Mouse (Mus musculus) liver, embryonic 13.5 days (tissue): Measurements from ENCODE around the gene Gm4952. TPM values are rescaled to one million over a fixed set of nuclear protein-coding genes. Genes with fewer than 3 reads are reported as not detected.

Experiments used
- ATAC-seq: fragments of 200-750 bp; cut with Nextera tagmentation; 2 replicates; pipeline ENCODE4 v1.8.0; 2017; ENCODE audit warnings: low read depth, mild to moderate bottlenecking, moderate number of reproducible peaks, moderate library complexity
- DNase-seq: peaks from one replicate; pipeline ENCODE4 v3.0.0; 2022
- H3K27ac ChIP-seq: fragments of 300-500 bp; sonication (generic); 2 replicates; pipeline ENCODE4 v1.5.1; 2015; ENCODE audit warnings: moderate library complexity, mild to moderate bottlenecking, inconsistent platforms
- H3K27me3 ChIP-seq: fragments of 300-500 bp; sonication (generic); 2 replicates; pipeline ENCODE4 v1.6.1; 2015; ENCODE audit warnings: mild to moderate bottlenecking, inconsistent platforms
- H3K36me3 ChIP-seq: fragments of 300-500 bp; sonication (generic); 2 replicates; pipeline ENCODE4 v1.6.1; 2015; ENCODE audit warnings: mild to moderate bottlenecking, inconsistent platforms
- H3K4me1 ChIP-seq: fragments of 300-500 bp; sonication (generic); replicated peaks from 2 replicates; pipeline ENCODE4 v1.6.1; 2015; ENCODE audit warnings: inconsistent platforms
- H3K4me2 ChIP-seq: fragments of 300-500 bp; sonication (generic); 2 replicates; pipeline ENCODE4 v1.6.1; 2015; ENCODE audit warnings: inconsistent platforms, mild to moderate bottlenecking, moderate library complexity
- H3K4me3 ChIP-seq: fragments of 300-500 bp; sonication (generic); replicated peaks from 2 replicates; pipeline ENCODE4 v1.5.1; 2015; ENCODE audit warnings: mild to moderate bottlenecking, inconsistent platforms
- H3K9ac ChIP-seq: fragments of 300-500 bp; sonication (generic); 2 replicates; pipeline ENCODE4 v1.6.1; 2015; ENCODE audit warnings: mild to moderate bottlenecking, inconsistent platforms
- H3K9me3 ChIP-seq: fragments of 300-500 bp; sonication (generic); replicated peaks from 2 replicates; pipeline ENCODE4 v1.6.1; 2016; ENCODE audit warnings: inconsistent platforms
- WGBS: fragments of 180-500 bp; shearing (Covaris S2); methylation state at CpG from one replicate; pipeline ENCODE4 v1.1.7; 2015; ENCODE audit not compliant: insufficient replicate concordance; 5-methylcytosine and 5-hydroxymethylcytosine counted together
- polyA plus RNA-seq: library from polyadenylated mRNA; unstranded; fragments of >200 nt; fragmentation: Nextera tagmentation; extraction: Ambion mirVana; gene quantifications from 2 replicates; pipeline ENCODE4 v1.2.1, GENCODE M21; 2015

Gene Gm4952
- 1.5 and 1.8 TPM in 2 replicates for polyA plus RNA-seq

GRCm38 (mm10) chr19:12599674-12600073, at the start of gene Gm4952:
Gm4952 (plus strand) TSS chr19:12599974.
- Histone ChIP-seq H3K36me3 (no peaks in the 10 kb centered on the region), H3K4me2 (no peak within 1 kb of the TSS), H3K4me1 (peaks cover 11% of the 10 kb centered on the region), H3K9me3 (no peaks in the 10 kb centered on the region), H3K27ac (no peak within 1 kb of the TSS), H3K27me3 (peaks cover 15% of the 10 kb centered on the region), H3K4me3 (no peak within 1 kb of the TSS), H3K9ac (no peak within 1 kb of the TSS)
- DNase-seq: no peak
- no peak for ATAC-seq
- WGBS: 33% methylated on average over 1 of the region's 1 CpGs

- DNase-seq (no peak), ATAC-seq (no peak)
- H3K4me3 ChIP-seq: no peak overlapping the region
- WGBS: 68% methylated on average over 5 of the region's 5 CpGs
- H3K9me3 ChIP-seq: no peaks in the 10 kb centered on the region
- no peaks in the 10 kb centered on the region for H3K27me3 ChIP-seq
- no peak overlapping the region for H3K27ac ChIP-seq
- H3K4me1 ChIP-seq: no peaks in the 10 kb centered on the region
- H3K9ac ChIP-seq: no peak overlapping the region
- no peaks in the 10 kb centered on the region for H3K36me3 ChIP-seq
- H3K4me2 ChIP-seq: no peak overlapping the region
Measured at GRCm38 (mm10) chr19:12550005-12550942, 49.5 kb upstream of the Gm4952 start.

GRCm38 (mm10) chr19:12556293-12556692, 43.5 kb upstream of the Gm4952 start:
- 57% methylated on average over 2 of the region's 2 CpGs for WGBS
- no peak overlapping the region for H3K4me3 ChIP-seq
- no peak overlapping the region for H3K4me2 ChIP-seq
- no peak for DNase-seq
- H3K36me3 ChIP-seq: no peaks in the 10 kb centered on the region
- H3K4me1 ChIP-seq: no peaks in the 10 kb centered on the region
- no peak overlapping the region for H3K9ac ChIP-seq
- no peak overlapping the region for H3K27ac ChIP-seq
- no peaks in the 10 kb centered on the region for H3K27me3 ChIP-seq
- no peak for ATAC-seq
- no peaks in the 10 kb centered on the region for H3K9me3 ChIP-seq

DNA sequence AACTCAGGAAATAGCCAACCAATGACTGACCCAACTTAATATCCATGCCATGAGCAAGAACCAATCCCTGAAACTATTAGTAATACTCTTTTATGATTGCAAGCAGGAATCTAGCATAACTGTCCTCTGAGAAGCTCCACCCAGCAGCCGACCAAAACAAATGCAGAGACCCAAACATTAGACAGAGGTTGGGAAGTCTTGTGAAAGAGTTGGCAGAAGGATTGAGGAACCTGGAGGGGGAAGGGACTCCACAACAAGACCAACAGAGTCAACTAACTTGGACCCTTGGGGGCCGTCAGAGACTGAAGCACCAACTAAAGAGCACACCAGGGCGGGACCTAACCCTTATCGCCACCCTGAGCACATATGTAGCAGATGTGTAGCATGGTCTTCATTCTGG, 41.6 kb upstream of the Gm4952 start:
- 38% methylated on average over 4 of the region's 4 CpGs for WGBS
- H3K4me3 ChIP-seq: no peak overlapping the region
- no peaks in the 10 kb centered on the region for H3K27me3 ChIP-seq
- no peak overlapping the region for H3K27ac ChIP-seq
- no peaks in the 10 kb centered on the region for H3K36me3 ChIP-seq
- no peak overlapping the region for H3K9ac ChIP-seq
- no peaks in the 10 kb centered on the region for H3K9me3 ChIP-seq
- no peak for ATAC-seq
- no peak for DNase-seq
- H3K4me1 ChIP-seq: no peaks in the 10 kb centered on the region
- no peak overlapping the region for H3K4me2 ChIP-seq

GRCm38 (mm10) chr19:12564197-12564596, 35.6 kb upstream of the Gm4952 start:
- no peak overlapping the region for H3K4me2 ChIP-seq
- ATAC-seq: no peak
- no peaks in the 10 kb centered on the region for H3K36me3 ChIP-seq
- no peak for DNase-seq
- H3K9ac ChIP-seq: no peak overlapping the region
- H3K4me1 ChIP-seq: no peaks in the 10 kb centered on the region
- no peak overlapping the region for H3K4me3 ChIP-seq
- H3K27me3 ChIP-seq: no peaks in the 10 kb centered on the region
- H3K9me3 ChIP-seq: no peaks in the 10 kb centered on the region
- H3K27ac ChIP-seq: no peak overlapping the region

- no peak overlapping the region for H3K27ac ChIP-seq
- H3K9ac ChIP-seq: no peak overlapping the region
- H3K4me3 ChIP-seq: no peak overlapping the region
- no peaks in the 10 kb centered on the region for H3K27me3 ChIP-seq
- 42% methylated on average over 4 of the region's 4 CpGs for WGBS
- no peak overlapping the region for H3K4me2 ChIP-seq
- H3K36me3 ChIP-seq: no peaks in the 10 kb centered on the region
- H3K4me1 ChIP-seq: peaks cover under 1% of the 10 kb centered on the region
- no peaks in the 10 kb centered on the region for H3K9me3 ChIP-seq
- ATAC-seq (no peak), DNase-seq (no peak)
Measured at GRCm38 (mm10) chr19:12567011-12567410, 32.8 kb upstream of the Gm4952 start.

DNA sequence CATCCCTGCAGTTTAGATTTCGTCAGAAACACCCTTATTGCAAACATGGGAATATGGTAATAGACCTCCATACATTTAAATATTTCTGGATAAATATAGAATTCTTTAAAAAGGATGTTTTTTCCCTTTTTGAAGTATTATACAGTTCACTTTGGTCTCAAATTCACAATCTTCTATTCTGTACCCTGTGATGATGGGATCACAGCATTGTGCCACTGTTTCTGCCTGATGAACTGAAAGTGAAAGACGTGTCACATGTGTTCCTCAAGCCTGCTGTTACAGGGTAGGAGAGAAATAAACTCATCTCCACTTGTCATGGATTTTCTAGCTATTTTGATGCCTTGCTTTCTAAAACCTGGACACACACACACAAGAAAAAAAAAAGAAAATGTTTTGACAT, 28.9 kb upstream of the Gm4952 start:
- no peaks in the 10 kb centered on the region for H3K27me3 ChIP-seq
- H3K27ac ChIP-seq: no peak overlapping the region
- H3K4me2 ChIP-seq: no peak overlapping the region
- no peak overlapping the region for H3K9ac ChIP-seq
- no peak for ATAC-seq
- H3K9me3 ChIP-seq: no peaks in the 10 kb centered on the region
- DNase-seq: no peak
- peaks cover 4% of the 10 kb centered on the region; the same call in 1 of the 2 replicates for H3K36me3 ChIP-seq
- H3K4me3 ChIP-seq: no peak overlapping the region
- peaks cover 29% of the 10 kb centered on the region for H3K4me1 ChIP-seq
- WGBS: 56% methylated on average over 2 of the region's 2 CpGs

DNA sequence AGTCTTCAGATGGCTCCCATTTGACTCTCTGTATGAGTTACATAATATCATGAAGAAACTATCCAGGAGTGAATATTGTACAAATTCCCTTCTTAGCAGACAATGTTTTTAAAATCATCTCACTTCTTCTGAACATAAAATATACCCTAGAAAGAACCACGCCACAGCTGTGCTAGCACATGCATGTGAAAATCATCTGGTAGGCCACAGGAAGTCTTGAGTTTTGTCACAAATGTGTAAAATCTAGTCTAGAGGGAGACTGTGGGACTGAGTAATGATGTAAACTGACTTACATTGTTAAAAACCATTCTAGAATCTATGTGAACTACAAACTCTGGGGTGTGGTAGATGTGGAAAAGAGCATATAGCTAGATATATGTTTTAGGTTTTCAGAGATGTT, 28.1 kb upstream of the Gm4952 start:
- Histone ChIP-seq H3K4me1 (peaks cover 34% of the 10 kb centered on the region), H3K4me2 (no peak overlapping the region), H3K36me3 (peaks cover 7% of the 10 kb centered on the region; the same call in 1 of the 2 replicates), H3K9me3 (no peaks in the 10 kb centered on the region), H3K9ac (no peak overlapping the region), H3K4me3 (no peak overlapping the region), H3K27me3 (no peaks in the 10 kb centered on the region), H3K27ac (no peak overlapping the region)
- ATAC-seq (no peak), DNase-seq (no peak)
- 85% methylated on average over 1 of the region's 1 CpGs for WGBS

- DNase-seq (no peak), ATAC-seq (peak; percentile 30)
- Histone ChIP-seq H3K4me1 (peaks cover 34% of the 10 kb centered on the region), H3K9ac (peak overlapping the region; percentile 61; the same call in 1 of the 2 replicates), H3K27me3 (no peaks in the 10 kb centered on the region), H3K9me3 (no peaks in the 10 kb centered on the region), H3K4me2 (peak overlapping the region; percentile 82), H3K4me3 (peak overlapping the region; percentile 72), H3K27ac (peak overlapping the region; percentile 60; the same call in 1 of the 2 replicates), H3K36me3 (peaks cover 17% of the 10 kb centered on the region)
- WGBS: 58% methylated on average over 1 of the region's 1 CpGs
Measured at GRCm38 (mm10) chr19:12572614-12573265, 27.0 kb upstream of the Gm4952 start.

- peaks cover 24% of the 10 kb centered on the region for H3K36me3 ChIP-seq
- peak overlapping the region; percentile 75 for H3K27ac ChIP-seq
- peak overlapping the region; percentile 85 for H3K9ac ChIP-seq
- H3K4me1 ChIP-seq: peaks cover 39% of the 10 kb centered on the region
- DNase-seq (peak; percentile 87), ATAC-seq (peak; percentile 100)
- no peaks in the 10 kb centered on the region for H3K9me3 ChIP-seq
- H3K4me2 ChIP-seq: peak overlapping the region; percentile 82
- peak overlapping the region; percentile 72 for H3K4me3 ChIP-seq
- WGBS: 2% methylated on average over 14 of the region's 14 CpGs
- no peaks in the 10 kb centered on the region for H3K27me3 ChIP-seq
Measured at GRCm38 (mm10) chr19:12573266-12574011, 26.3 kb upstream of the Gm4952 start.

- DNase-seq (no peak), ATAC-seq (no peak)
- WGBS: 8% methylated on average over 5 of the region's 5 CpGs
Measured at GRCm38 (mm10) chr19:12574012-12574407, 25.8 kb upstream of the Gm4952 start.

More at GRCm38 (mm10) chr19:12574012-12574407, 25.8 kb upstream of the Gm4952 start:
- H3K4me3 ChIP-seq: peak overlapping the region; percentile 72
- peak overlapping the region; percentile 75 for H3K27ac ChIP-seq
- H3K9ac ChIP-seq: peak overlapping the region; percentile 85
- peaks cover 28% of the 10 kb centered on the region for H3K36me3 ChIP-seq
- peaks cover 39% of the 10 kb centered on the region for H3K4me1 ChIP-seq
- no peaks in the 10 kb centered on the region for H3K27me3 ChIP-seq
- no peaks in the 10 kb centered on the region for H3K9me3 ChIP-seq
- H3K4me2 ChIP-seq: peak overlapping the region; percentile 82
